Mouse (Mus musculus) layer of hippocampus, adult 11-12 months (tissue): ENCODE data around the gene Podxl.

Experiments used
- DNase-seq: peaks from one replicate; pipeline ENCODE4 v3.0.0; 2022; ENCODE audit warnings: low spot score

Podxl gene

GRCm38 (mm10) chr6:31563235-31564181, at the start of gene Podxl:
Gene Podxl (minus strand): TSS chr6:31563981.
- DNase-seq = peak; percentile 46

- no peak for DNase-seq
Observed at GRCm38 (mm10) chr6:31612560-31613270, 48.9 kb upstream of the Podxl start.

GRCm38 (mm10) chr6:31606429-31606828, 42.6 kb upstream of the Podxl start:
- DNase-seq = no peak

- peak; percentile 21 for DNase-seq
Observed at GRCm38 (mm10) chr6:31604629-31605265, 41.0 kb upstream of the Podxl start.

GRCm38 (mm10) chr6:31602489-31602888, 38.7 kb upstream of the Podxl start:
- DNase-seq = no peak

- DNase-seq = no peak
Observed at GRCm38 (mm10) chr6:31601131-31601530, 37.4 kb upstream of the Podxl start.

GRCm38 (mm10) chr6:31599863-31600262, 36.1 kb upstream of the Podxl start:
- no peak for DNase-seq

- no peak for DNase-seq
Observed at GRCm38 (mm10) chr6:31598349-31598911, 34.6 kb upstream of the Podxl start.

GRCm38 (mm10) chr6:31597136-31597460, 33.3 kb upstream of the Podxl start:
- no peak for DNase-seq

GRCm38 (mm10) chr6:31596346-31597135, 32.8 kb upstream of the Podxl start:
- DNase-seq = peak; percentile 55

- no peak for DNase-seq
Observed at GRCm38 (mm10) chr6:31592579-31593238, 28.9 kb upstream of the Podxl start.

- DNase-seq = no peak
Observed at GRCm38 (mm10) chr6:31592128-31592527, 28.3 kb upstream of the Podxl start.

- no peak for DNase-seq
Observed at GRCm38 (mm10) chr6:31591676-31592075, 27.9 kb upstream of the Podxl start.

- no peak for DNase-seq
Observed at GRCm38 (mm10) chr6:31590754-31591153, 27.0 kb upstream of the Podxl start.

GRCm38 (mm10) chr6:31589268-31589667, 25.5 kb upstream of the Podxl start:
- DNase-seq = no peak

- DNase-seq = no peak
Observed at GRCm38 (mm10) chr6:31587655-31588054, 23.9 kb upstream of the Podxl start.

GRCm38 (mm10) chr6:31586127-31586526, 22.3 kb upstream of the Podxl start:
- no peak for DNase-seq

- DNase-seq = peak; percentile 26
Observed at GRCm38 (mm10) chr6:31576151-31576550, 12.4 kb upstream of the Podxl start.

- peak; percentile 24 for DNase-seq
Observed at GRCm38 (mm10) chr6:31575063-31575462, 11.3 kb upstream of the Podxl start.

GRCm38 (mm10) chr6:31571459-31571858, 7.7 kb upstream of the Podxl start:
- DNase-seq = no peak

- DNase-seq = no peak
Observed at GRCm38 (mm10) chr6:31568070-31568595, 4.4 kb upstream of the Podxl start.
